Mouse (Mus musculus) intestine, embryonic 14.5 days (tissue): ENCODE measurements around the gene Epn3. TPM values are rescaled to one million over a fixed set of nuclear protein-coding genes. Genes with fewer than 3 reads are reported as not detected.

Experiments
- ATAC-seq: fragments of 200-750 bp; cut with Nextera tagmentation; replicated peaks from 2 replicates; pipeline ENCODE4 v1.8.0; 2017; ENCODE audit warnings: low read depth, moderate number of reproducible peaks, moderate TSS enrichment, moderate library complexity; ENCODE audit not compliant: low FRiP score, low TSS enrichment
- DNase-seq: peaks from one replicate; pipeline ENCODE4 v3.0.0-alpha.2; 2018; ENCODE audit warnings: low spot score
- H3K27ac ChIP-seq: fragments of 300-500 bp; sonication (generic); 2 replicates; pipeline ENCODE4 v1.5.1; 2014; ENCODE audit warnings: low read depth, mild to moderate bottlenecking, control low read depth
- H3K27me3 ChIP-seq: fragments of 300-500 bp; sonication (generic); replicated peaks from 2 replicates; pipeline ENCODE4 v1.6.1; 2014; ENCODE audit warnings: low read length, control low read depth; ENCODE audit not compliant: control insufficient read depth, insufficient read depth
- H3K36me3 ChIP-seq: fragments of 300-500 bp; sonication (generic); 2 replicates; pipeline ENCODE4 v1.6.1; 2014; ENCODE audit warnings: low read length, control low read depth; ENCODE audit not compliant: control insufficient read depth, insufficient read depth
- H3K4me1 ChIP-seq: fragments of 300-500 bp; sonication (generic); replicated peaks from 2 replicates; pipeline ENCODE4 v1.6.1; 2014; ENCODE audit warnings: low read length, control low read depth, mixed read lengths; ENCODE audit not compliant: control insufficient read depth, insufficient read depth
- H3K4me2 ChIP-seq: fragments of 300-500 bp; sonication (generic); 2 replicates; pipeline ENCODE4 v1.6.1; 2014; ENCODE audit warnings: low read length
- H3K4me3 ChIP-seq: fragments of 300-500 bp; sonication (generic); 2 replicates; pipeline ENCODE4 v1.5.1; 2014; ENCODE audit warnings: low read depth, low read length, control low read depth, mixed read lengths
- H3K9ac ChIP-seq: fragments of 300-500 bp; sonication (generic); 2 replicates; pipeline ENCODE4 v1.6.1; 2014; ENCODE audit warnings: mild to moderate bottlenecking, low read length
- H3K9me3 ChIP-seq: fragments of 300-500 bp; sonication (generic); 2 replicates; pipeline ENCODE4 v1.6.1; 2016; ENCODE audit warnings: low read length, control low read depth; ENCODE audit not compliant: control insufficient read depth
- WGBS: fragments of 180-500 bp; shearing (Covaris S2); extraction: QIAGEN DNeasy Blood & Tissue Kit; methylation state at CpG from one replicate; pipeline ENCODE4 v1.1.7; 2014; 5-methylcytosine and 5-hydroxymethylcytosine counted together
- polyA plus RNA-seq: library from polyadenylated mRNA; unstranded; fragments of >200 nt; fragmentation: Nextera tagmentation; extraction: Ambion mirVana; gene quantifications from 2 replicates; pipeline ENCODE4 v1.2.1, GENCODE M21; 2014

The Epn3 gene
- polyA plus RNA-seq, 1 experiment from 2014 or later, result 1.8 TPM

DNA sequence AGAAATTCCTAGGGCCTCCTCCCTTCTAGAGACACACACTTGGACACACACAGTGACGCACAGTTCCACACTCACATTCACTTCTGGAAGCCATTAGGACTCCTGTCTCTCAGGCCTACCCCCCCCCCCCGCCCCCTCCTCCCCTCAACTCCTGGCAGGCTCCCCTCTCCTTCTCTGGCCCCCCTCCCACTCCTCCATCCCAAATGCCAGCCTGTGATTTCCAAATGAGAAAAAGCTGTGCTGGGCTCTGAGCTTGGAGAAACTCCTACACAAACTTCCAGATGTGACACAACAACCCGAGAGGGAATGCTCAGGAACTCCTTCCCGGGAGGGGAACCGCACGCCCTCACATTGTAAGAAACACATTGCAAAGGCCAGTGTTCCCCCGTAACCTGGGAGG, 29.4 kb downstream of the Epn3 start:
- no peak overlapping the region for H3K9ac ChIP-seq
- H3K27me3 ChIP-seq, result peaks cover 29% of the 10 kb centered on the region
- DNase-seq (no peak), ATAC-seq (no peak)
- peaks cover 54% of the 10 kb centered on the region for H3K4me1 ChIP-seq
- peak overlapping the region; percentile 61; the same call in 1 of the 2 replicates for H3K4me2 ChIP-seq
- H3K36me3 ChIP-seq, result no peaks in the 10 kb centered on the region
- no peak overlapping the region for H3K4me3 ChIP-seq
- H3K9me3 ChIP-seq, result no peaks in the 10 kb centered on the region
- 57% methylated on average over 6 of the region's 7 CpGs for WGBS
- H3K27ac ChIP-seq, result no peak overlapping the region

DNA sequence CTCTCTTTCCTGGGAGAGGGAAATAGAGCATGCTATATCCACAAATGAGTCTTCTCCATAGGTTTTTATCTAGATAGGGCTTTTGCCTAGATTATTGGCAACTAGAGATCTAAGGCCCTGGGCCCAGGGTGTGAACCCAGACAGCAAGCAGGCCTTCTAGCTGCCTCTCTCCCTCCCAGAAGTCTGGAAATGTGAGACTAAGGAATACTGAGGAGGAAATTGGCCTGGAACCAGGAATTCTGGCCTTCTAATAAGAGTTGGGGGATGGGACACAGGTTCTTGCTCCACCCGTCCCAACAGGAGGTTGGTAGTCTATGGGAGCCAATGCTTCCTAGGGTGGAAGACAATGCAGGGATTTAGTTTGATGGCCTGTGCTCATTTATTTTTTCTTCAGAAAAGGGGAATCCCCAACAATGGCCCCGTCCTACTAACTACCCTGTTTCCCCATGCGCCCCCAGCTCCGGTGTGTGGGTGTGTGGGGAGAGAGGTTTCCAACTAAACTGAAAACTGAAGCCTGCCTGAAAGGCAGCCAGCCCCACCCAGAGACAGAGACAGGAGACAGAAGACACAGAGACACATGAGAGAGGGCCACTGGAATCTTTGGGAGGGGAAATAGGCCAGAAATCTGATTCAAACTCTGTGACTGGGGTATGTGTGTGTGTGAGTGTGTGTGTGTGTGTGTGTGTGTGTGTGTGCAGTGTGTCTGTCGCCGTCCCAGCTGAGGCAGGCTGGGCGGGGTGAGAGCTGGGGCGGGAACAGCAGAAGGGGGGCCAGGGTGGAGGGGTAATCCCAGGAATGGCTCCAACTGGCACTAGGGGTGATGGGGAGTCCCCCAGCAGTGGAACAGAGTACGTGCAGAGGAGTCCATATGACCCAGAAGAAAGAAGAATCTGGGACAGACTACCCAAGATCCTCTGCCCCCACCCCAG, 30.4 kb downstream of the Epn3 start:
- Histone ChIP-seq H3K27ac (peak overlapping the region; percentile 74), H3K27me3 (peaks cover 22% of the 10 kb centered on the region), H3K36me3 (no peaks in the 10 kb centered on the region), H3K9me3 (no peaks in the 10 kb centered on the region), H3K9ac (no peak overlapping the region), H3K4me1 (peaks cover 48% of the 10 kb centered on the region), H3K4me3 (no peak overlapping the region), H3K4me2 (peak overlapping the region; percentile 31)
- DNase-seq (no peak), ATAC-seq (no peak)
- 37% methylated on average over 9 of the region's 9 CpGs for WGBS

DNA sequence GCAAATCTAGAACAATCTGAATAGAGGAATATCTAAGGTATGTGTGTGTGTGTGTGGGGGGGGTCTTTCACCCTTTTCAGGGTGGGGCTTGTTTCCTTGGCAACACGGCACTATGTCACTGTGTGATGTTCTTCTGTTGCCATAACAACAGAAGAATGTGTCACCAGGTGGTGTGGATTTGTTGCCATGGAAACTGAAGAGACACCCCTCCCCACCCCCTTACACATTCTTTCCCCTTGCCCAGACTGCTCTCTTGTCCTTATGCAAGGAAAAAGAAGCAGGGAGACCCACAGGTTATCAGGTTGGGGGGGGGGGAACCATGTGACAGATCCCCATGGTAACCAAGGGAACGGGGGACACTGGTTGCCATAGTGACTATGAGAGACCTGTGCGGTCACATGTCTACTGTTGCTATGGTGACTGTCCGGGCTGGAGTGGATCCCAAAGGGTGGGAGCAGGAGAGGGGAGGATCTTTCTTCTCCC, 31.2 kb downstream of the Epn3 start:
- peaks cover 21% of the 10 kb centered on the region for H3K27me3 ChIP-seq
- H3K4me3 ChIP-seq, result no peak overlapping the region
- H3K9me3 ChIP-seq, result no peaks in the 10 kb centered on the region
- H3K27ac ChIP-seq, result peak overlapping the region; percentile 74
- no peak overlapping the region for H3K9ac ChIP-seq
- peaks cover 55% of the 10 kb centered on the region for H3K4me1 ChIP-seq
- H3K36me3 ChIP-seq, result no peaks in the 10 kb centered on the region
- no peak for ATAC-seq
- WGBS, result 30% methylated on average over 4 of the region's 4 CpGs
- H3K4me2 ChIP-seq, result 0 out of 2 replicates have a peak overlapping the region, but pooled peaks have one; percentile 31
- DNase-seq, result no peak

DNA sequence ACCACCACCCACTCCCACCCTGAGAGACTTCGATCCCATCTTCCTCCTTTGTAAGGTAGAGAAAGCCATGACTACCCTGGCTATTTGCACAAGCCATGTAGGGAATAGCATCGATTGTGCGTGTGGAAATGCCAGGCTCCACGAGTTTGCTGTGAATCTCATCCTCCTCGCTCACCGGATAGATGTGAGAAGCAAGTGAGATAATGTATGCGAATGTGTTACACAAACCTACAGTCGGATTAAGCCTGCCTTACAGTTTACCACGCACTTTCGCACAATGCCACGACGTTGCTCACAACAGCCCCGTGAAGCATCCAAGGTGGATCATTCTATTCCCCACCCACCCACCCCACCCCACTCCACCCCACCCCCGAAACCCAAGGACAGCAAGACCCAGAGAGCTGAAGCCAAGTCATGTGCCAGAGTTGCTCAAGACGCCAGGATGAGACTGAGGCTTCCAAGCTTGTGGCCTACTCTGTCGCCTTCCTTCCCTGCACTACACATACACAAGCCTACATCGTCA, 33.4 kb downstream of the Epn3 start:
- ATAC-seq, result no peak
- WGBS, result 90% methylated on average over 17 of the region's 17 CpGs
- Histone ChIP-seq H3K9ac (no peak overlapping the region), H3K27me3 (0 out of 2 replicates have a peak, but pooled peaks cover 3% of the 10 kb centered on the region), H3K36me3 (0 out of 2 replicates have a peak, but pooled peaks cover 7% of the 10 kb centered on the region), H3K9me3 (no peaks in the 10 kb centered on the region), H3K4me2 (no peak overlapping the region), H3K27ac (no peak overlapping the region), H3K4me1 (peaks cover 46% of the 10 kb centered on the region), H3K4me3 (no peak overlapping the region)
- DNase-seq, result no peak

DNA sequence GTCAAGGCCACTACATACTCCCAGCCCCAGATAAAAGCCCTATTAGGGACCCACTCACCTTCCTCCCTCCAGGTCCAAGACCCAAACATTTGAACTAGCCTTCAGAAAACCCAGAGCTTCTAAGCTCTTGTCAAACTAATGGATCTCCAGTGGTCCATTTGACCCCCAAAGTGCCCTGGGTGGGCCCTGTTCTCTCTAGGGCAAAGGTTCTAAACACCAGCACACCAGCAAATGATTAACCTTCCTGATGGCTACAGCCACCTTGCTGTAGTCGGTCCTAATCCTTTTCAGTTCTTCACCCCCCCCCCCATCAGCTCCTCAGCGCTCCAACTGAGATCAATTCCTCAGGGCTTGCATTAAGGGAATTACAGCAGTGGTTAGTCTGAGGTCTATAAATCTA, 35.6 kb downstream of the Epn3 start:
- no peak overlapping the region for H3K9ac ChIP-seq
- H3K4me2 ChIP-seq, result no peak overlapping the region
- DNase-seq (no peak), ATAC-seq (no peak)
- WGBS, result 35% methylated on average over 2 of the region's 2 CpGs
- peaks cover 16% of the 10 kb centered on the region for H3K36me3 ChIP-seq
- H3K9me3 ChIP-seq, result no peaks in the 10 kb centered on the region
- no peaks in the 10 kb centered on the region for H3K27me3 ChIP-seq
- no peak overlapping the region for H3K4me3 ChIP-seq
- no peak overlapping the region for H3K27ac ChIP-seq
- peaks cover 32% of the 10 kb centered on the region for H3K4me1 ChIP-seq

DNA sequence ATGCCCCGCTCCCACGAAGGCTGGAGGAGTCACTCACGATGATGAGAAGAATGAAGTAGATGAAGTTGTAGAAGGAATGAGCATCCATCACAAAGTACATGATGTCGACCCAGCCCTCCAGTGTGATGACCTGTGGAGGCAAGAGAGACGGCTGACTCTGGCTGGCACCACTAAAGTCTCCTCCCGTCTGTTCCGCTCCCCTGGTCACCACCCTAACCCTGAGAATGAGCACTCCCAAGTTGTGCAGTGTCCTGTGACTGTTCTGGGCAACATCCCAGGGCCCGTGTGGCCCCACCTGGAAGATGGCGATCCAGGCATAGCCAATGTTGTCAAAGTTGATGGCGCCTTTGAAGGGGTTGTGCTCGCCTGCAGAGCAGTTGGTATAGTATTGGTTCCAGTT, 37.9 kb downstream of the Epn3 start:
- Histone ChIP-seq H3K9me3 (no peaks in the 10 kb centered on the region), H3K27me3 (no peaks in the 10 kb centered on the region), H3K27ac (no peak overlapping the region), H3K4me3 (no peak overlapping the region), H3K4me1 (peaks cover 9% of the 10 kb centered on the region), H3K36me3 (peaks cover 19% of the 10 kb centered on the region), H3K4me2 (no peak overlapping the region), H3K9ac (no peak overlapping the region)
- ATAC-seq (no peak), DNase-seq (no peak)
- WGBS, result 92% methylated on average over 11 of the region's 11 CpGs

DNA sequence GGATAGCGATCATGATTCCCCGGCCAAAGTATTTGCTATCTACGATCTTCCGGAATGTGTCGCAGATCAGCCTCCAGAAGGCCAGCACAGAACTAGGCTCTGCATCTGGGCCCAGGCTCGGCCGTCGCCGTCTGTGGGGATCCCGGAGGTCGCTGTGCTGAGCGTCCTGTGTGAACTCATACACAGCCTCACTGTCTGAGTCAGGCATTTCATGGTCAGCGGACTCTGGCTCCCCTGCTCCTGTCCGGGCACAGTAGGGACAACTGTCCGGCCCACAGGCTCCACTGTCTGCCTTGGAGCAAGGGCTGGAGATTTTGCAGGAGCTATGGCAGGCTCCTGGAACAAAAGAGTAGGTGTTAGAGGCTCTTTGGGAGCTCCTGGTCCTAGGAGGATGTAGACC, 42.8 kb downstream of the Epn3 start:
- DNase-seq (no peak), ATAC-seq (no peak)
- no peak overlapping the region for H3K9ac ChIP-seq
- H3K27me3 ChIP-seq, result no peaks in the 10 kb centered on the region
- H3K36me3 ChIP-seq, result peaks cover 16% of the 10 kb centered on the region
- H3K4me2 ChIP-seq, result no peak overlapping the region
- H3K9me3 ChIP-seq, result no peaks in the 10 kb centered on the region
- H3K4me3 ChIP-seq, result no peak overlapping the region
- no peaks in the 10 kb centered on the region for H3K4me1 ChIP-seq
- H3K27ac ChIP-seq, result no peak overlapping the region
- 84% methylated on average over 15 of the region's 15 CpGs for WGBS

DNA sequence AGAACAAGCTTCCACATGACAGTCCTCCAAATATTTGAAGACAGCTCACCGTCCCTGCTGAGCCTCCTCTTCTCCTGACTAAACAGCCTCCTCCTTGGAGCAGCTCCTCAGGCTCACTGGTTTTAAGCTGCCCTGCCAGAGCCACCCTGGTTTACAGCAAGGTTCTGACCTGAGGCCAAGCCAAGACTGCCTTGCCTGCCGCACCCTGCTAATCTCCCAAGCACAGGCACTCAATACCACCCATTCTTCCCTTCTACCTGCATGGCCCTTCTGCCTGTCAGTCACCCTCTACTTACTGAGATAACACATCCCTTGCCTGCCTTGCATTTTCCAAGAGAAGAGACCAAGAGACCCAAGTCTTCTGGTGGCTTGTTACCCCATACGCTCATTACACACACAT, 43.4 kb downstream of the Epn3 start:
- Histone ChIP-seq H3K9me3 (no peaks in the 10 kb centered on the region), H3K4me1 (no peaks in the 10 kb centered on the region), H3K4me2 (no peak overlapping the region), H3K36me3 (peaks cover 13% of the 10 kb centered on the region), H3K27me3 (no peaks in the 10 kb centered on the region), H3K9ac (no peak overlapping the region), H3K4me3 (no peak overlapping the region), H3K27ac (no peak overlapping the region)
- no peak for DNase-seq
- ATAC-seq, result no peak
- WGBS, result 43% methylated on average over 3 of the region's 3 CpGs
